Mouse (Mus musculus): ENCODE results near the gene Ddx17.
A peak's percentile ranks its signal among the peaks of the same experiment; 100 is the strongest.

Gene Ddx17

GRCm38 (mm10) chr15:79518571-79518970, 28.0 kb downstream of the Ddx17 start:
- DNase-seq (ENCODE audit: low read depth, low spot score), result no peak

DNA sequence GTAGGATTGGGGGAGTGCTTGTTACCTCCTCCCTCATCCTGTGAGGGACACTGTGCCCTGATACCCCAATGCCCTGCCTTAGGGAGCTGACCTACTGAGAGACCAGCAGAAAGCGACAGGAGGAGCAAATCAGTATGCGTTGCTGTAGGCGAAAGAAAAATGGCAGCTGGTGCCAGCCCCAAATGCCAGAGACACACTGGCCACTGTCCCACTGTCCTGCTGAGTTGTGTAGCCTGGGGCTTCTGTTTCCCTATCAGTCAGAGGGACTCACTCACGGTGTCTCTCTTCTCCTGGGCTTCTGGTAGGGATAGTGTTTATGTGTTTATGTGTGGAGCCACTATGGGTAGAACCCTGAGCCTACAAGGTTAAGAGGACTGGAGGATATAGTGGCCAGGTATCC, 28.8 kb downstream of the Ddx17 start:
- DNase-seq (ENCODE audit: low read depth, low spot score), result no peak

DNA sequence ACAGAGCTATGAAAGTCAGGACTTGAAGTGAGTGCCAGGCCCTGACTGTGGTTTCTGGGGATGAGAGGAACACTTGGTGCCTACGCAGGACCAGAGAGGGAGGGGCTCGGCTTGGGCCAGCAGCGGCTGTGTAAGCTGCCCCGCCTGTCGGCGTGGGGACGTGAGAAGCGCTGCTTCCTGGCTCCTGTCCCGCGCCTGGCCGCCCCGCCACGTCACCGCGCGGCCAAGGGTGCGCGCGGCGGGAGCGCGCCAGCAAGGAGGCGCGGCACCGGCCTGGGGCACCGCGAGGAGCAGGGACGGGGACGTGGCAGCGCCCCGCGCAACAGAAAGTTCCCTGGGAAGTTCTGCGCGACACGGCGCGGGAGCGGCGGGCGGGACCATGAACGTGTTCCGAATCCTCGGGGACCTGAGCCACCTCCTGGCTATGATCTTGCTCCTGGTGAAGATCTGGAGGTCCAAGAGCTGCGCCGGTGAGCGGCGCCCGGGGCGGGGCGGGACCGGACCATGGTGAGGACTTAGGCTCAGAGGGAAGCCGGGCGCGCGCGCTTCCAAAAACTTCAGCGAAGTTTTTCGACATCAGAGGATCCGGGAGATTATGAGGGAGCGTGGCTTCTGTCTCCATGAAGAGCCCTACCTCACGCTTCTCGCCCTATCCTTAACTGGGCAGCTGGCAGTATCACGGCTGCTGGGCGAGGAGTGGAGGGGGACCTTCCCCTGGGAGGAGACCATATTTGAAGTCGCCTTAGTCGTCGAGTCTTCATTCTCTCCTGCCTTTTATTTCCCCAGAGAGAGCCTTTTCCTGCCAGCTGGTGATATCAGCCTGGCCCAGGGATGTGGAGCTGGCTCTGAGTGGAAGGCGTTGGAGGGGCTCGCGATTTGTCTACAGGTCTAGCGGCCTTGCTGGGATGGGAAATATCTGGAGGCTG, 30.1 kb downstream of the Ddx17 start, which contains the start of gene Kdelr3:
TSS of gene Kdelr3 (plus strand) at position 241 of the 926 bp plus-strand sequence.
- peak; percentile 46 for DNase-seq (ENCODE audit: low read depth, low spot score)

GRCm38 (mm10) chr15:79513940-79514339, 32.6 kb downstream of the Ddx17 start:
- no peak for DNase-seq (ENCODE audit: low read depth, low spot score)

GRCm38 (mm10) chr15:79511553-79512320, 34.8 kb downstream of the Ddx17 start:
- DNase-seq (ENCODE audit: low read depth, low spot score), result peak; percentile 75

GRCm38 (mm10) chr15:79510425-79510824, 36.1 kb downstream of the Ddx17 start:
- no peak for DNase-seq (ENCODE audit: low read depth, low spot score)

- DNase-seq (ENCODE audit: low read depth, low spot score), result no peak
Observed at GRCm38 (mm10) chr15:79509998-79510397, 36.5 kb downstream of the Ddx17 start.

DNA sequence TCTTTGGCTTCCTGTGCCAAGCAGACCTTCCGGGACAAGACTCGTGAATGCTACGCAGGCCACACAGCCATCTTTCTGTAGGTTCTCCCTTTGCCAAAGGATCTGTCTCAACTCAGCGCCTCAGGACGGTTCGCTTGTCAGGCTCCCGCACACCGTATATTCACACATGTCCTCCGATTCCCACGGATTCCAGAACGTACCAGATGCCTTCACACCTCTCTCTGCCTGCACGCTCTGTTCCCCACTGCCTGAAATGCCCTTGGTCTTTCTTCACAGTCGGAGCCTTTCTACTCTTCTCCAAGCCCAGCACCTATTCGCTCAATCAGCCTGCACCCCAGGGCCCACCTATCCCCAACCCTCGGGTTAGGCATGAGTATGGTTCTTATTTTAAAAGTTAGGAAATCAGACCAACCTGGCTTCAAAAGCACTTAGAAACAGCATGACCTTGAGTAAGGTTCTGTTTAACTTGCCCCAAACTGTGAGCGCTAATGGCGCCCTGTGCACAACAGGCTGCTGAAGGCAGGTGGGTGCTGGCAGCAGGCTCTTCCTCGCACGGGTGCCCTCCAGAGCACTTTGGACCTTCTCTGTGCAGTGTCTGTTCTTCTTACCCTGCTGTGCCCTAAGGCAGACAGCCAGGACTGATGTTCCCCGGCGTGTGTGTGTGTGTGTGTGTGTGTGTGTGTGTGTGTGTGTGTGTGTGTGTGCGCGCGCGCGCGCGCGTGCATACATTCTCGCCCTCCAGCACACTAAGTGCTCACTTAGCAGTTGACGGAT, 39.3 kb downstream of the Ddx17 start:
- DNase-seq (ENCODE audit: low read depth, low spot score), result no peak

DNA sequence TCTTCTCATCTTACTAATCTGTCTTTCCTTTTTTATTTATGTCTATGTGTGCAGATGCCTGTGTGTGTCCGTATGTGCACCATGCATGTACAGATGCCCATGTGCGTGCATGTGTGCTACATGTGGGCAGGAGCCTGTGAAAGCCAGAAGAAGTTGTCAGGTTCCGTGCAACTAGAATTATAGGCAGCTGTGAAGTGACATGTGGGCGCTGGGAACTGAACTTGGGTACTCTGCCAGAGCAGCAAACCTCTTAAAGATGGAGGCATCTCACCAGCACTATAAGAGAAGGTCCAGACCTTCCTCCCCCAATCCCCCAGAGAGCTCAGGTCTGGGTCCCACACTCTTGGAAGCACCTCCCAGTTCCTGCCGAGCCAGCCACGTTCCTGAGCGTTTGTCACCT, 40.1 kb downstream of the Ddx17 start:
- DNase-seq (ENCODE audit: low read depth, low spot score), result no peak

DNA sequence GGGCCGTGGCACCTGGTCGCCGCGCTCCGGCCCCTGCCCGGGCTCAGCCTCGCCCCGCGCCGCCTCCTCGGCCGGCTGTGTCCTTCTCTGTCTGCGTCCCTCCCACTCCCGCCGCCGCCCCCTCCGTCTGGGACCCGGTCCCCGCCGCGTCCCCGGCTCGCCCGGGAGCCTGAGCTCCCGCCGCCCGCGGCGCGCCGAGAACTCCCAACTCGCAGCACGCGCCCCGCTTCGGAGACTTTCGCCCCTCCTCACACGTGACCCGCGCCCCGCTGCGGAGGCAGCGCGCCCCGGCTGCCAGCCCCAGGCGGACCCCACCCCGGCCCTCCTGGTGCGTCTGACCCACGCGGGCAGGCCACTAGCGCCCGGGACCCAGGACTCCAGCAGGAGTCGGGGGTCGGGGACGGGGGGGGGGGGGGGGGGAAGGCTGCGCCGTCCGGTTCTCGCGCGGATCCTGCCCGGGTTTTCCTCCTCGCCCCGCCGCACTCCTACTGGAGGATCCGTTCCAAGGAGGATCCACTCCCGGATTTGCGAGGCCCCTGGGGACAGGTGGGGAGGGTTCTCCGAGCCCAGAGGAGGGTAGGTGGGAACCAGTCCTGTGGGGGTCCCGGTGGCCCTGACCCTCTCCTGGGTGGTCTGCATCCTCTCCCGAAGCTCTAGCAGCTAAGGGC, 40.8 kb downstream of the Ddx17 start:
- peak; percentile 50 for DNase-seq (ENCODE audit: low read depth, low spot score)

DNA sequence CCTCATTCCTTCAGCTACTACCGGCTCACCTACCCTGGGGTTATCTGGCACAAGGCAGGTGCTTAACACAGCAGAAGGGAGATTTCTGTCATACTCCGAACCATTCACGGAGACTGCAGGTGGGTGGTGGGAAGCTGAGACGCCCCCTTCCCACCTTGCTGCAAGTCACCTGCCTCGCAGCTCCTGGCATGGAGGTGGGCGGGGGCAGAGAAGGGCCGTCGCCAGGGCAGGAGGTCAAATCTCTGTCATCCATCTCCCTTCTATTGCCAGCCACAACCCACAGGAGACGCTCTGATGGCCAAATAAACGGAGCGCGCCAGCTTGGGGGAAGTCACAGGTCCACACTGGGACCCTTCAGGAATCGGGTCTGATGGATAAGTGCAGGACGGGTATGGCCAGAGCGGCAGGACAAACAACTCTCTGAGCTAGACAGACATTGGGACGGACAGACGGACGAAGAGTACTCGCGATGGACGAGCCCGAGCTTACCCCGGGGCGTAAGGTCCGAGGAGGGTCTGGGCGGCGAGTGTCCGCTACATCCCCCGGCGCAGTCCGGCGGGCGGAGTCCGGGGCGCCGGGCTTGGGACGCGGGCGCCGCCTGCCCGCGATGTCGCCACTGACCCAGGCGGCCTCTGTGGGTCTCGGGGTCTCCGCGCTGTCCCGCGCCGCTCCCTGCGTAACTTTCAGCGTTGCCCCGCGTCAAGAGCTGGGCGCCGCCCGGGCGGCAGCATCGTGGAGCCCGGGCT, 41.7 kb downstream of the Ddx17 start, which contains the start of gene Kcnj4:
TSS of gene Kcnj4 (minus strand) at position 535 of the 746 bp plus-strand sequence.
- no peak for DNase-seq (ENCODE audit: low read depth, low spot score)

DNA sequence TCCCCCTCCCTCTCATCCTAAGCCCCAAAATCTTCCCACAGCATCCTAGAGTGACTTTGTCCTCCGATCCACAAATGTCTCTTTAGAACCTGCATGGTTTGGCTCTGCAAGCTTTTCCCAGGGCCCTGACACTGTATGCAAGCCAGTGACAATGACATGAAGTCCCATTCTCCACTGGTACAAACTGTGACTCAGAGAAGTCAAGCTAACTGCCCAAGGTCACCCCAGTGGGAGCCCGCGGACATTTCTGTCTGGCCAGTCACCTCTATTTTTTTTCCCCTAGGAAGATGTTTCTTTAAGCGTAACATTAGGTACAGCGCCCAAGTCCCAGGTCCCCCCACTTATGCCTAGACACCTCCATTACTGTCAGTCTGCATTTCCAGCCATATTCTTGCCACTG, 43.1 kb downstream of the Ddx17 start:
- DNase-seq (ENCODE audit: low read depth, low spot score), result no peak

DNA sequence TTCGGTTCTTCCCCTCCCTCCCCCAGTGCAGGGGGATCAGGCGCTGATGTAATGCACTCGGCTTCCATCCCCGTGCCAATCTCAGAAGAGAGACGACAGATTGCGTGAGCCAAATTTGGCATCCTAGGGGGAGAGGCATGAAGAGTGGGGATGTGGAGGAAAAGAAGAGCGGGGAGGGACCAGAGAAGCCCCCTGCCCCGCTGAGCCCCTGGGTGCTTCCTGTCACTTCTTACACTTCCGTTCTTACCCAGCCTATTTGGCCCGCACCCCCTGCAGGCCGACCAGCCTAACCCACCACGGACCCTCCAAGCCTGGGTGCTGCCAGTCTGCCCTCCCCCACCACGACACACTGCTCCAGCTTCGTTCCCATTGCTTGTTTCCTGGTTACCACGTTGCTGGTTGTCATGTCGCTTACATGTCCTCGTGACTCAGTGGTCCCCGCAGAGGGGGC, 43.6 kb downstream of the Ddx17 start:
- no peak for DNase-seq (ENCODE audit: low read depth, low spot score)

DNA sequence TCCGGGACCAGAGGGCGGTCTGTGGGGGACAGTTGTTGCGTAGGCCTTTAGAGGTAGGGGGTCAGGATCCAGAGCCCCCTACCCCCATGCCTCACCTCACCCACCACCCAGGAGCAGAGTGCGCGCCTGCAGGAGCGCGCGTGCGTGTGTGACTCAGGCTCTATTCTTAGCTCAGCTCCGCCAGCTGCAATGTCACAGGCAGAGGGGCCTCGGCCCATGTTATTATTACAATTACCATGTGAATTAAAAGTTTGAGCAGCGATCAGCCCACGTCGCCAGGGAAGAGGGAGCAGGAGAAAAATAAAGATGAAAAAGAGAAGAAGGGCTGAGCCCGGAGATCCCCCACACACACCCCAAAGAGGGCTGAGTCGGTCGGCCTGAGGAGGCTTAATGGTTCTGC, 46.4 kb downstream of the Ddx17 start:
- DNase-seq (ENCODE audit: low read depth, low spot score), result no peak

DNA sequence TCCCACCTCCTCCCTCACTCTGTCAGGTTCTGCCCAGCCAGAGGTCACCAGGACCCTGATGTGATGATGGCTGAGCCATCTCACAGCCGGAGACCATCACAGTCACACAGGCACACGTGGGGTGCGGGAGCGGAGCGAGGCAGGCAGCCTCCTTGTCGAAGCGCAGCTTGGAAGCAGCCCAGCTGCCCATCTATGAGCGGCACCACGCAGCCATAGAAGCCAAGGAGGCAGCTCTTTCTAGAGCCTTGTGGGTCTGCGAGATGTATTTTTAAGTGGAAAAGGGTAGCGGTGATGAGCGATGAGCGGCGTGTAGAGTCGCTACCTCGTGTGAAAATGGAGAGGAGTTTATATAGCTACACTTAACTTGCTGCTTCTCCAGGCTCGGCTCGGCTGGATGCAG, 53.0 kb downstream of the Ddx17 start:
- DNase-seq (ENCODE audit: low read depth, low spot score), result no peak

DNA sequence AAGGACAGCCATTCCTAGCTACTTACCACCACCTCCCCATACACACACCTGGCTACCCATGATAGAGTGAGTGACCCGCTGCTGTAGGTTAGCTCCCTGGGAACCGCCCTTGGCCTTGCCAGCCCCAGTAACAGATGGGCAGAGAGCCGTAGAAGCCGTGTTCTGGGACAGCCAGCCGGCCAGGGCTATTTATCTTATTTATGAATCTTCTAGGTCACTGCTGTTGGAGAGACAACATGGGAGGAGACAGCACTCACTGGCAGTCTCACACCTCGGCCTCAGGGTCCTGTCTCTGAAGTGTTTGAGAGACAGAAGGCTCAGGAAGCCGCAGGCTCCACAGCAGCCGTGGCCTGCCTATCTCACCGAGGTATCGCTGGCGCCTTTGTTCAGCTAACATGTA, 57.1 kb downstream of the Ddx17 start:
- no peak for DNase-seq (ENCODE audit: low read depth, low spot score)

DNA sequence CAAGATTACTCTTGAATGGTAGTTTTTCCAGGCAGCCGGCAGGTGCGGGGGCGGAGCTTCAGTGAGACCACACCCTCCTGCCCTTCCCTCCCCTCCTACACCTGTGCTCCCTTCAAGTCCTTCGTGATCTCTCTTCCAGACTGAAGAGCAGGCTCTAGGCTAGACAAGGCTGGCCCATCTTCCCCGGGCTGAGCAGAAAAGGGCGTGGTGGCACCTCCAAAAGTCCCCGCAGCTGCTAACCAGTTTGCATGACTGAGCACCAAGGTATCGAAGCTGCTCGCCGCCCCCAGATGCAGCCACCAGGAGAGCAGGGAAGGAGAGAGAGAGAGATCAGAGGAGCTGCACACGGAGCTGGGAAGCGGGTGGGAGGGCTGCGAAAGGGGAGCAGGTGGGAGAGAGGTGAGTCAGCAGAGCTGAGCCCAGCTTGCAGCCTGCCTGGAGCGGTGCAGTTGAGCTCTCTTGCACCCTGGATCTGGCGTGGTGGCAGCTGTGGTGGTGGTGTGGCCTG, 65.3 kb downstream of the Ddx17 start:
- no peak for DNase-seq (ENCODE audit: low read depth, low spot score)

All from forelimb bud, embryonic 11.5 days (tissue).